Mouse (Mus musculus): Measurements from ENCODE around the gene Adora2a.

DNA sequence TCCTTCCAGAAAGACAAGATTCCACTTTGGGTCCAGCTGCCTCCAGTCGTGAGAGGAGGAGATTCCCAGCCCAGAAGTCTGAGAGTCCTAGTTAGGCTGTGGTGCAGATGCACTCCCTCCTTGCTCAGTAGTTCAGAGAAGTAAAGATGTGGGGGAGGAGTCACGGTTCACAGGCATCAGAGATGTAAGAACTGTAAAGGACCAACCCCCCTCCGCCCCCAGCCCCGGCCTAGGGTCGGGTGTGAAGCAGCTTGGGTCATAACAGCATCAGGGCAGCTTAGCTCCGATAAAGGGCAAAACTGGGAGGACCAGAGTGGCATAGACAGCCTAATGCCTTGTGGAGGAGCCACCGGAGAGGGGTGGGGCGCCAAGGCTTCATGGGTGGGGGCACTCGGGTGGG is 205 bp upstream of the Adora2a start:
- TF ChIP-seq GATA1 (IDR thresholded peaks at IDR 0.05; ENCODE audit: borderline replicate concordance, low read length) (no peak), FLI1 (IDR thresholded peaks at IDR 0.05; ENCODE audit: low read length) (no peak)
